Mouse (Mus musculus): Measurements from ENCODE around the gene Mob3b.

DNA sequence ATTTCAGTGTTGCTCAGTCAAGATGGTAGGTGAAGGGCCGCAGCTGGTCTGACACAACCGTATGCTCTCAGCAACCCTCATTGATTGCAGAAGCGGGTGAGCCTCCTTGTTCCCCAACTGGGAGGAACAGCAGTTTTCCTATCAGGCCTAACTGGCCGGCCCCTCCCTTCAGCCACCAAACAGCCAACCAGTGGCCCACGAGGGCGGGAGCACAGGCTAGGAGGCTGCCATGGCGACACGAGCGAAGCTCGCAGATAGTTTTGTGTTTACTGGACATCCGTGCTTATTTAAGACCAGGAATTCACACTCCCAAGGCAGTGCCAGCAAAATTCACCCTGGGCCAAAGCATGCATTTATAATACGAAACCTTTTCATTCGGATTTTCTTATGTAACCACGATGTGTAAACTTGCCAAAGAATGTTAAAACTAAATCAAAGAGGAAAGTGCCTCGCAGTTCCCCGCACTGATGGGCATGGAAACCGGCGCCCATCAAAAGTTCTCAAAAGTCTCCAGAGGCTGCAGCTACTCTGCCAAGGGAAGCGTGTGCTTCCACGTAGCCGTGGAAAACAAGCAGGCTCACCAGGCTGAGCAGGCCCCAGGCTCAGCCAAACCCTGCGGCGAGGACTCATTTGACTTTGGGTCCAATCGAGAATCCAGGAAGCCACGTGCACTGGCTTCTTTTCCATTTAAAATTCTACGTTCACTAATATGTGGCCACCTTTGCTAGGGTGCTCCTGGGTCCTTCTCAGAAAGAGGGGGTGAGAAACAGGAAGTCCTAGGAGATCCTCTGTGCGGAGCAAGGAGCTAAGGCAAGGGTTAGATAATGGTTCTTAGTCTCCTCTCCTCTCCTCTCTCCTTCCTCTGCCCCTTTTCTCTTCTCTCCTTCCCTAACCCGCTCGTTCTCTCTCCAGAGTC lies 57.2 kb downstream of the Mob3b start:
- TF ChIP-seq GATA1 (IDR thresholded peaks at IDR 0.05; ENCODE audit: low read length) (no peak), TAL1 (IDR thresholded peaks at IDR 0.05; ENCODE audit: low read length) (no peak)

All from erythroblast, embryonic 14.5 days (primary cell).